Mouse (Mus musculus) left cerebral cortex, adult 9 months (tissue): ENCODE results near the gene Zfp324.

Experiments
- DNase-seq, 2 experiments: peaks; one replicate each; pipeline ENCODE4 v3.0.0; 2022; ENCODE audit warnings: low spot score in 2 of 2

Zfp324 gene

GRCm38 (mm10) chr7:13009143-13010004 is 43.7 kb downstream of the Zfp324 start:
- DNase-seq, result peak; percentile 84 to 96

- DNase-seq, result no peak
These were observed 44.6 kb downstream of the Zfp324 start, which contains the start of gene Zbtb45 for GRCm38 (mm10) chr7:13010005-13010908. TSS of gene Zbtb45 (minus strand) at chr7:13010034.

- no peak for DNase-seq
These were observed 48.0 kb downstream of the Zfp324 start for GRCm38 (mm10) chr7:13013671-13014070.

GRCm38 (mm10) chr7:13014275-13014839 is 48.7 kb downstream of the Zfp324 start:
- DNase-seq, result no peak

- DNase-seq, result no peak
These were observed 49.6 kb downstream of the Zfp324 start for GRCm38 (mm10) chr7:13015217-13015616.

- no peak for DNase-seq
These were observed 57.3 kb downstream of the Zfp324 start for GRCm38 (mm10) chr7:13022773-13023535.
